Mouse (Mus musculus) splenic B cell, adult 2 months (primary cell): ENCODE results near the gene Kcna6.

Source experiments
- DNase-seq: peaks from one replicate; pipeline ENCODE4 v3.0.0-alpha.2; 2011; ENCODE audit warnings: low read depth, low spot score
- H3K27me3 ChIP-seq: 2 replicates; pipeline ENCODE4 v1.6.1; 2012; ENCODE audit warnings: mild to moderate bottlenecking, low read length, moderate library complexity, mixed read lengths; ENCODE audit not compliant: control insufficient read depth, poor library complexity, insufficient read depth, severe bottlenecking
- H3K36me3 ChIP-seq: 2 replicates; pipeline ENCODE4 v1.6.1; 2012; ENCODE audit warnings: mild to moderate bottlenecking, low read length, moderate library complexity, mixed read lengths; ENCODE audit not compliant: control insufficient read depth, poor library complexity, insufficient read depth, severe bottlenecking

Kcna6 gene

GRCm38 (mm10) chr6:126755729-126756411 is 15.4 kb upstream of the Kcna6 start:
- no peak for DNase-seq
- Histone ChIP-seq H3K36me3 (no peaks in the 10 kb centered on the region), H3K27me3 (no peaks in the 10 kb centered on the region)

- Histone ChIP-seq H3K27me3 (no peaks in the 10 kb centered on the region), H3K36me3 (no peaks in the 10 kb centered on the region)
- DNase-seq, result no peak
Measured at GRCm38 (mm10) chr6:126752520-126752919, 12.0 kb upstream of the Kcna6 start.

- DNase-seq, result no peak
- no peaks in the 10 kb centered on the region for H3K27me3 ChIP-seq
- no peaks in the 10 kb centered on the region for H3K36me3 ChIP-seq
Measured at GRCm38 (mm10) chr6:126745888-126746287, 5.4 kb upstream of the Kcna6 start.

- no peak for DNase-seq
- H3K27me3 ChIP-seq, result no peaks in the 10 kb centered on the region
Measured at GRCm38 (mm10) chr6:126742610-126743009, 2.1 kb upstream of the Kcna6 start.

GRCm38 (mm10) chr6:126739326-126740210 is 906 bp downstream of the Kcna6 start:
- DNase-seq, result no peak
- Histone ChIP-seq H3K27me3 (no peaks in the 10 kb centered on the region), H3K36me3 (no peaks in the 10 kb centered on the region)

More at GRCm38 (mm10) chr6:126742610-126743009, 2.1 kb upstream of the Kcna6 start:
- no peaks in the 10 kb centered on the region for H3K36me3 ChIP-seq

GRCm38 (mm10) chr6:126736996-126737395 is 3.5 kb downstream of the Kcna6 start:
- no peaks in the 10 kb centered on the region for H3K36me3 ChIP-seq
- H3K27me3 ChIP-seq, result no peaks in the 10 kb centered on the region
- DNase-seq, result no peak

- no peaks in the 10 kb centered on the region for H3K36me3 ChIP-seq
- H3K27me3 ChIP-seq, result no peaks in the 10 kb centered on the region
- DNase-seq, result no peak
Measured at GRCm38 (mm10) chr6:126735806-126736205, 4.7 kb downstream of the Kcna6 start.

DNA sequence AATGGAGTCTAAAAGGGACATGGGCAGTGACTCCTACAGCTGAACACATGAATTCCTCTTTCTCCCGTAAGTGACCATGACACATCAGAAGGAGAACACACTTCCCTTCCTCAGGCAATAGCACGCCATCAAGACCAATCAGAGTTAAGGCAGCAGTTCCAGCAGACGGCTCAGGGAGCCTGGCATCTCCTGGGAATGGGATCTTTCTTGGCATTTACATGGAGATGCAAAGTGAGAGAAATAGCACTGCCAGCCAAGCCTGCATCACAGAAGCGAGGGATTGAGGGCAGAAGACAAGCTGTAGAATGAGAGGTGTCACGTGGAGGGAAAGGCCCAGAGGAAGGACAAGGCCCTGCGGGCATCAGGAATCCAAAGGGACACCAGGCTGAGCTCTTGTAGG is 7.8 kb downstream of the Kcna6 start:
- no peak for DNase-seq
- H3K27me3 ChIP-seq, result no peaks in the 10 kb centered on the region
- H3K36me3 ChIP-seq, result no peaks in the 10 kb centered on the region

GRCm38 (mm10) chr6:126728803-126729202 is 11.7 kb downstream of the Kcna6 start:
- no peak for DNase-seq
- Histone ChIP-seq H3K36me3 (no peaks in the 10 kb centered on the region), H3K27me3 (no peaks in the 10 kb centered on the region)

GRCm38 (mm10) chr6:126718423-126719087 is 21.9 kb downstream of the Kcna6 start:
- no peak for DNase-seq
- H3K27me3 ChIP-seq, result no peaks in the 10 kb centered on the region
- H3K36me3 ChIP-seq, result no peaks in the 10 kb centered on the region

DNA sequence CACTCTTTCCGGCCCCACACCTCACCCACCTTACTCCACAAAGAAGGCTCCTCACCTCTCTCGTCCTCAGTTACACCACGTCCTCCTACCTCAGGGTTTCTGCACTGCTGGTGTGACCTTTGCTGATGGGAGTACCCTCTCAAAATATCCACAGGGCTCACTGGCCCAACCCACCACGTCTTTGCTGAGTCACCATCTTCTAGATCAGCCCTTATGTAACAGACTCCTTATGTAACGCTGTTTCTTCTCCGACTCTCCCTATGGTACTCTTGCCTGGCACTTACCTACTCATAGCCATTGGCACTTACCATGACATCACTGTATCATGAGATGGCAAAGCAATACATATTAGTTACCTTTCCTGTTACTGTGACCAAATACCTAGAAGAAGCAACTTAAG is 27.9 kb downstream of the Kcna6 start:
- Histone ChIP-seq H3K27me3 (no peaks in the 10 kb centered on the region; the same call in 1 of the 2 replicates), H3K36me3 (no peaks in the 10 kb centered on the region)
- DNase-seq, result no peak

DNA sequence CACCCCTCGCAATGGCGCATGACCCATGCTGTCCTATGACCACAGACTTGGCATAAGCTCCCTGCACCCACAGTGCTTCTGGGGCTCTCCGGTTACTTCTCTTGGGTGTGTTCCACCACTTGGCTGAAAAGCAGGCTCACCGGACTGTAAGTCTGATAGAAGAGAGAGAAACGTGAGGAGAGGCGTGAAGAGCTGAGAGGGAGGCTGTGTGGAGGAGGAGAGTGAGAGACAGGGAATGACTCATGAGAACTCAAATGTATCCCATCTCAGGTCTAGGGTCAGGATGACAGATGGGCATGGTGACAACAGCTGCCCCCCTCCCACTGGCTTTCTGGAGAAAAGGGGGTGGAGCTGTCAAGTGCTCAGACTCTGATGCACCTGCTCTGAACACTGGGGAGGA is 34.5 kb downstream of the Kcna6 start:
- no peak for DNase-seq
- Histone ChIP-seq H3K27me3 (no peaks in the 10 kb centered on the region; the same call in 1 of the 2 replicates), H3K36me3 (no peaks in the 10 kb centered on the region)

- peak; percentile 9 for DNase-seq
- Histone ChIP-seq H3K27me3 (no peaks in the 10 kb centered on the region), H3K36me3 (no peaks in the 10 kb centered on the region)
Measured at GRCm38 (mm10) chr6:126704430-126704829, 36.0 kb downstream of the Kcna6 start.

- H3K27me3 ChIP-seq, result no peaks in the 10 kb centered on the region
- peak; percentile 48 for DNase-seq
- H3K36me3 ChIP-seq, result no peaks in the 10 kb centered on the region
Measured at GRCm38 (mm10) chr6:126702116-126702515, 38.4 kb downstream of the Kcna6 start.

DNA sequence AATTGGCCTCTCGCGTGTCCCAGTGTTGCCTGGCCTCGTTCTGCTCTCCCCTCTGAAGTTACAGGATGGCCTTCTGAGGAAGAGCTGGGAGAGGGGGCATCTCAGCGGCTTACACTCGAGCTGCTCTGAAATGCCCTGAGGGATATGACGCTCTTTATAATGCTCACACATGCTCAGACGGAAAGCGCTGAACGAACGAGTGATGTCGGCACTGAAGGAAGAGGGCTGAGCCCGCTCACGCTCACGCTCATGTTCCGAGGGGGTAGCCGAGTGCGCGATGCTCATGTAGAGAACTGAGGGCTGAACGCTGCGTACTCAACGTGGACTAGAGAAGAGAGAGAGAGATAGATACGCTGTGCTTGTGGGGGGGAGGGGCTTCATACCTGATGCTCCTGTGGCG is 39.3 kb downstream of the Kcna6 start:
- DNase-seq, result no peak

More for the DNA sequence above, 39.3 kb downstream of the Kcna6 start:
- H3K27me3 ChIP-seq, result no peaks in the 10 kb centered on the region
- H3K36me3 ChIP-seq, result no peaks in the 10 kb centered on the region
